ENCODE assay signal across 9 mouse cellular contexts in the genomic region with DNA sequence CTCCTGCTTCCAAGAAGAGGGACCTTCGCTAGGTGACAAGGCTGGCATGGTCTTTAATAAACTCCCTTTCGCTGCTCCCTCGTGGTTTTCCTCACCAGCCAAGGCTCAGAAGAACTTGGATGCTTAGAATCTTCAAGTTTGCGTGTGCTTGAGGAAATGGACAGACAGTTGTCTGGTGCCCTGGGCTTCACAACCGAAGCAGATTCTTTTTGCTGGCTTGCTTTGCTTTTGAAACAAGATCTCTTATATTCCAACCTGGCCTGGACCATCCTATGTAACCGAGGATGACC. TPM values are rescaled to one million over a fixed set of nuclear protein-coding genes. Genes with fewer than 3 reads are reported as not detected.
A peak's percentile ranks its signal among the peaks of the same experiment; 100 is the strongest.
DNase-seq lines count a peak whose midpoint lies in the region; ATAC-seq lines count a peak whose summit lies in the region.
"Had no signal": no experiment of that assay in that cellular context is flagged by ENCODE, and none has a peak within 500 bp of the region (broad histone marks: within the 10 kb centered on the region; RNA-seq: fewer than 3 reads in every experiment).

No protein-coding gene starts in this region.

- H3K9me3 ChIP-seq in heart, embryonic 15.5 days (replicated peaks), result no peaks in the 10 kb centered on the region
- peaks cover 3% of the 10 kb centered on the region; the same call in 1 of the 2 replicates for H3K9me3 ChIP-seq in embryonic facial prominence, embryonic 10.5 days
- H3K9me3 ChIP-seq in hindbrain, embryonic 16.5 days (ENCODE audit: control insufficient read depth, low read length), result no peaks in the 10 kb centered on the region
- H3K9me3 ChIP-seq in midbrain, embryonic 14.5 days (ENCODE audit: control insufficient read depth, low read length), result no peaks in the 10 kb centered on the region

- peak overlapping the region; percentile 93 for H3K4me2 ChIP-seq in heart, embryonic 15.5 days
- peak overlapping the region; percentile 96 for H3K4me2 ChIP-seq in hindbrain, embryonic 16.5 days (ENCODE audit: low read length)
- H3K4me2 ChIP-seq in midbrain, embryonic 14.5 days (ENCODE audit: low read length), result peak overlapping the region; percentile 93

- H3K4me3 ChIP-seq in heart, embryonic 15.5 days, result peak overlapping the region; percentile 56
- H3K4me3 ChIP-seq in embryonic facial prominence, embryonic 10.5 days, result peak overlapping the region; percentile 63
- H3K4me3 ChIP-seq in hindbrain, embryonic 16.5 days (ENCODE audit: low read length), result peak overlapping the region; percentile 56
- peak overlapping the region; percentile 51 for H3K4me3 ChIP-seq in midbrain, embryonic 14.5 days (replicated peaks; ENCODE audit: low read depth, low read length)

- intact Hi-C loops in heart, postnatal 14 days (cut with DNase I), result no loop called here

- WGBS in heart, embryonic 15.5 days, result 26% methylated on average over 6 of the region's 6 CpGs
- 18% methylated on average over 6 of the region's 6 CpGs for WGBS in embryonic facial prominence, embryonic 10.5 days
- 23% methylated on average over 6 of the region's 6 CpGs for WGBS in hindbrain, embryonic 16.5 days
- 14% methylated on average over 6 of the region's 6 CpGs for WGBS in midbrain, embryonic 14.5 days

- H3K27me3 ChIP-seq in heart, embryonic 15.5 days, result peaks cover 74% of the 10 kb centered on the region
- H3K27me3 ChIP-seq in embryonic facial prominence, embryonic 10.5 days (replicated peaks; ENCODE audit: low read depth, poor library complexity, severe bottlenecking), result peaks cover 86% of the 10 kb centered on the region
- H3K27me3 ChIP-seq in hindbrain, embryonic 16.5 days (replicated peaks; ENCODE audit: control insufficient read depth, insufficient read depth, low read length), result peaks cover 6% of the 10 kb centered on the region
- H3K27me3 ChIP-seq in midbrain, embryonic 14.5 days (ENCODE audit: control insufficient read depth, insufficient read depth, low read length), result peaks cover 46% of the 10 kb centered on the region

- H3K36me3 ChIP-seq in heart, embryonic 15.5 days, result no peaks in the 10 kb centered on the region
- no peaks in the 10 kb centered on the region for H3K36me3 ChIP-seq in embryonic facial prominence, embryonic 10.5 days (replicated peaks)
- no peaks in the 10 kb centered on the region for H3K36me3 ChIP-seq in hindbrain, embryonic 16.5 days (ENCODE audit: control insufficient read depth, insufficient read depth, low read length)
- no peaks in the 10 kb centered on the region for H3K36me3 ChIP-seq in midbrain, embryonic 14.5 days (ENCODE audit: control insufficient read depth, insufficient read depth, low read length)

- H3K27ac ChIP-seq in heart, embryonic 15.5 days, result no peak overlapping the region
- peak overlapping the region; percentile 52; the same call in 1 of the 2 replicates for H3K27ac ChIP-seq in embryonic facial prominence, embryonic 10.5 days (replicated peaks)
- H3K27ac ChIP-seq in hindbrain, embryonic 16.5 days (ENCODE audit: low read depth, low read length), result no peak overlapping the region
- H3K27ac ChIP-seq in midbrain, embryonic 14.5 days (replicated peaks; ENCODE audit: low read depth, low read length), result peak overlapping the region; percentile 61; the same call in 1 of the 2 replicates

- ATAC-seq in heart, embryonic 15.5 days (replicated peaks; ENCODE audit: insufficient number of reproducible peaks, insufficient read depth, low FRiP score, low read depth), result no peak
- no peak for ATAC-seq in hindbrain, embryonic 16.5 days
- no peak for ATAC-seq in midbrain, embryonic 14.5 days (ENCODE audit: low FRiP score, low TSS enrichment)

- no peak for DNase-seq in heart, postnatal 14 days
- DNase-seq in embryonic facial prominence, embryonic 10.5 days (ENCODE audit: low spot score), result no peak
- DNase-seq in midbrain, embryonic 14.5 days, result no peak
- no peak for DNase-seq in thymus, adult 18-20 months
- no peak for DNase-seq in thymus, postnatal 25 days
- no peak for DNase-seq in right cerebral cortex, postnatal 4 days
- DNase-seq: layer of hippocampus, adult 9-11 months had no signal

- H3K4me1 ChIP-seq in heart, embryonic 15.5 days (replicated peaks), result peaks cover 13% of the 10 kb centered on the region
- H3K4me1 ChIP-seq in embryonic facial prominence, embryonic 10.5 days, result peaks cover 18% of the 10 kb centered on the region
- H3K4me1 ChIP-seq in hindbrain, embryonic 16.5 days (ENCODE audit: control insufficient read depth, insufficient read depth, low read depth, low read length), result peaks cover 11% of the 10 kb centered on the region
- peaks cover 5% of the 10 kb centered on the region; the same call in 1 of the 2 replicates for H3K4me1 ChIP-seq in midbrain, embryonic 14.5 days (ENCODE audit: control insufficient read depth, insufficient read depth, low read length)

- peak overlapping the region; percentile 43 for H3K9ac ChIP-seq in heart, embryonic 15.5 days
- H3K9ac ChIP-seq in hindbrain, embryonic 16.5 days (ENCODE audit: low read depth, low read length), result peak overlapping the region; percentile 72
- peak overlapping the region; percentile 66; the same call in 1 of the 2 replicates for H3K9ac ChIP-seq in midbrain, embryonic 14.5 days (replicated peaks; ENCODE audit: low read length)

RNA-seq across cellular contexts. Expression of gene Pax5, which starts 45.6 kb away (rescaled TPM):
- polyA plus RNA-seq in heart, embryonic 15.5 days (2015; fragmentation: Nextera tagmentation; extraction: Ambion mirVana), result not detected in 2 replicates
- total RNA-seq in heart, postnatal 14 days (2021), result under 1 TPM; 0.71 to 0.76 TPM
- 0.56 and 0.57 TPM in 2 replicates for polyA plus RNA-seq in embryonic facial prominence, embryonic 10.5 days (2016; fragmentation: Nextera tagmentation; extraction: Ambion mirVana)
- 0.99 and 1.9 TPM in 2 replicates for polyA plus RNA-seq in hindbrain, embryonic 16.5 days (2015; fragmentation: Nextera tagmentation; extraction: Ambion mirVana)
- 9.2 and 11.3 TPM in 2 replicates for polyA plus RNA-seq in midbrain, embryonic 14.5 days (2014; fragmentation: Nextera tagmentation; extraction: Ambion mirVana)

Comparison
In these comparisons a context has a peak if more than half of its experiments do, and no peak if none do; other contexts are left out.
1. H3K27ac ChIP-seq: peak in embryonic facial prominence, embryonic 10.5 days (single experiment) and midbrain, embryonic 14.5 days (single experiment); none in heart, embryonic 15.5 days (single experiment) and hindbrain, embryonic 16.5 days (single experiment).
2. Peak in every context shown above with its lines, with median percentiles within 50 percentile points of each other: H3K4me2 ChIP-seq, H3K4me3 ChIP-seq and H3K9ac ChIP-seq.